Mouse (Mus musculus) pancreas, adult 10 weeks (tissue): ENCODE results near the gene Gpc3. TPM values are rescaled to one million over a fixed set of nuclear protein-coding genes. Genes with fewer than 3 reads are reported as not detected.

Experiments
- polyA plus RNA-seq: library from polyadenylated mRNA; stranded (reverse); fragments of 350-450 nt; fragmentation: Illumina TruSeq; extraction: RNeasy Lipid Tissue Mini Kit (QIAGEN cat#74804); gene quantifications from one replicate; pipeline ENCODE4 v1.2.3, GENCODE M21; 2015; ENCODE audit warnings: low read depth, low replicate concordance; ENCODE audit not compliant: insufficient read depth

The Gpc3 gene
- 26.2 TPM for polyA plus RNA-seq

GRCm38 (mm10) chrX:52613328-52614030, at the start of gene Gpc3:
Gpc3 (minus strand) TSS chrX:52613950.

Other genes with a start within 250 kb of the Gpc3 start
- gene Ccdc160, start 177.2 kb upstream of the Gpc3 start, polyA plus RNA-seq: not detected